Mouse (Mus musculus) ES-E14 (cell line): ENCODE measurements around the gene Lrp6. TPM values are rescaled to one million over a fixed set of nuclear protein-coding genes. Genes with fewer than 3 reads are reported as not detected.

ENCODE experiments used
- DNase-seq: peaks from one replicate; pipeline ENCODE4 v3.0.0-alpha.2; 2013; ENCODE audit warnings: low read depth, low spot score
- H3K27ac ChIP-seq: 2 replicates; pipeline ENCODE4 v1.5.1; 2012; ENCODE audit warnings: low read depth, mild to moderate bottlenecking, low read length, moderate library complexity, mixed read lengths; ENCODE audit not compliant: poor library complexity, insufficient read depth, severe bottlenecking
- H3K36me3 ChIP-seq: 2 replicates; pipeline ENCODE4 v1.6.1; 2012; ENCODE audit warnings: mild to moderate bottlenecking, low read length, moderate library complexity, mixed read lengths; ENCODE audit not compliant: control insufficient read depth, poor library complexity, insufficient read depth, severe bottlenecking
- H3K4me1 ChIP-seq, 2 experiments: fragments of 150-350 bp in 1 of 2; sonication (generic) in 1 of 2; 2 replicates each; pipeline ENCODE4 v1.6.1; 2012; ENCODE audit warnings: low read length in 2 of 2, mild to moderate bottlenecking in 1 of 2, mixed read lengths in 1 of 2; ENCODE audit not compliant: control insufficient read depth in 2 of 2, insufficient read depth in 2 of 2, poor library complexity in 1 of 2
- H3K4me3 ChIP-seq, 2 experiments: fragments of 150-350 bp in 1 of 2; sonication (generic) in 1 of 2; 2 replicates each; pipeline ENCODE4 v1.5.1; 2012; ENCODE audit warnings: low read length in 2 of 2, low read depth in 1 of 2, mild to moderate bottlenecking in 1 of 2, mixed read lengths in 1 of 2; ENCODE audit not compliant: insufficient read depth in 1 of 2, poor library complexity in 1 of 2, severe bottlenecking in 1 of 2
- H3K9ac ChIP-seq: 2 replicates; pipeline ENCODE4 v1.6.1; 2012; ENCODE audit warnings: low read depth, mild to moderate bottlenecking, low read length, mixed read lengths; ENCODE audit not compliant: poor library complexity, insufficient read depth, severe bottlenecking
- H3K9me3 ChIP-seq: fragments of 150-350 bp; sonication (generic); 2 replicates; pipeline ENCODE4 v1.6.1; 2012; ENCODE audit warnings: low read depth, mild to moderate bottlenecking, low read length; ENCODE audit not compliant: control insufficient read depth, insufficient read depth
- CHD2 ChIP-seq: IDR thresholded peaks from 2 replicates; pipeline ENCODE4 v1.6.1; 2014; ENCODE audit warnings: mild to moderate bottlenecking, low read depth, low read length, inconsistent platforms
- HCFC1 ChIP-seq: IDR thresholded peaks from 2 replicates; pipeline ENCODE4 v1.6.1; 2012; ENCODE audit warnings: low read length, inconsistent platforms, borderline replicate concordance; ENCODE audit not compliant: insufficient read depth
- MAFK ChIP-seq: IDR thresholded peaks from 2 replicates; pipeline ENCODE4 v1.6.1; 2014; ENCODE audit warnings: mild to moderate bottlenecking, low read depth, low read length, inconsistent platforms; ENCODE audit not compliant: insufficient read depth
- ZC3H11A ChIP-seq: IDR thresholded peaks from 2 replicates; pipeline ENCODE4 v1.6.1; 2012; ENCODE audit warnings: low read depth, mild to moderate bottlenecking, inconsistent platforms, low read length, borderline replicate concordance
- ZNF384 ChIP-seq: IDR thresholded peaks from 2 replicates; pipeline ENCODE4 v1.6.1; 2012; ENCODE audit warnings: low read depth, low read length, inconsistent platforms
- in situ Hi-C, 2 experiments: fragments of 600-800 bp; cut with MboI; formaldehyde crosslinking; loops; one replicate each; pipeline ENCODE4 v1.15.1; 2025; ENCODE audit warnings: low sequenced_read_pairs in 2 of 2, inconsistent platforms in 1 of 2; ENCODE audit not compliant: unreplicated experiment in 2 of 2
- total RNA-seq: library from RNA; depleted of rRNA; stranded (reverse); fragments of 300-350 nt; gene quantifications from 2 replicates; pipeline ENCODE4 v1.2.3, GENCODE M21; 2012

Lrp6 gene
- total RNA-seq, 1 experiment, result 46.8 TPM

DNA sequence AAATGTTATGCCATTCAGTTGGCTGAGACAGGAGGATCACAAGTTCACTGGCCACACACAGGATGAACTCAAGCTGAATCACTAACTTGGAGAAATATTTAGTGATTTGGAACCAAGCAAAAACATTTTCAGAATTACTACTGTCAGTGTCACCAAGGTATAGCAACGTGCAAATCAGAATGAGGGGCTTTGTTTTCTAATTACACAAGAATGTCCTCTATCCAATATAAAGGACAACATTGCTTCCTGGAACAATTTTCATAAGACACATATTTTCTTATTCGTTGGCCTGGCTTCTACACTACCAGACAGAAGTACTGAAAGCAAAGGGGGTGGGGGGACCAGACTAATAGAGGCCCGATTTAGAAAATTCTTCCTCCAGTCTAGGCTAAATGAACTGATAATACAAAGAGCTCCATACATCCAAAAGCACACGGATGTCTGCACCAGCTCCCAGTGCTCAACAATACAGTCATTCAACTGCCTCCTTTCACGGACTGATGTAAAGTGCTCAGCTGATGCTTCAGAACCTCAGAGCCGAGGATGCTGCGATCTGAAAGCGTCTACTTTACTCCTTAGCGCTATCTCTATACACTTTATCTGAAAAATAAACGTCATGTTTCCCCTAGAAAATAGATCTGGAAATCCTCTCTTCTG, 29.2 kb downstream of the Lrp6 start:
- DNase-seq, result no peak
- in situ Hi-C loops, result no loop called here
- Histone ChIP-seq H3K4me3 (no peak overlapping the region), H3K36me3 (no peaks in the 10 kb centered on the region), H3K4me1 (no peaks in the 10 kb centered on the region), H3K9me3 (no peaks in the 10 kb centered on the region), H3K27ac (no peak overlapping the region), H3K9ac (no peak overlapping the region)
- TF ChIP-seq ZNF384 (no peak), ZC3H11A (no peak)

DNA sequence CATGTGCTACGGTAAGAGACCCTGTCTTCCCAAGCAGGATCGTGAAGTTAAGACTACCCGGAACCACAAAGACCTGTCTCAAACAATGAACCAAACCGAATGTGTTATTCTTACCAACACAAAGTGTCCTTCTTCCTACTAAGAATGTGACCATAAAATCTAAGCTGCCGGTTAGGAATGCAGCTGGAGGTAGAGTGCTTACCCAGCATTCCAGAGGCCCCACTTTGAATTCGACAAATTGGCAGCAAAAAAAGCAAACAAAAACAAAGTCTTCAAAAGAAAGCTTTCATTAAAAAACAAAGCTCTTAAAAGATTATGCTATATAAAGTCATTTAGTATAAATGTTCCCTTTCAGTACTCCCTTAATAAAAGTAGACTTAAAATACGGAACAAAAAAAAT, 31.6 kb downstream of the Lrp6 start:
- TF ChIP-seq ZNF384, result no peak
- no peak for TF ChIP-seq ZC3H11A
- no peak for TF ChIP-seq MAFK
- TF ChIP-seq CHD2, result no peak
- TF ChIP-seq HCFC1, result no peak
- Histone ChIP-seq H3K4me3 (no peak overlapping the region), H3K9ac (no peak overlapping the region), H3K4me1 (no peaks in the 10 kb centered on the region), H3K9me3 (no peaks in the 10 kb centered on the region), H3K27ac (no peak overlapping the region), H3K36me3 (no peaks in the 10 kb centered on the region)
- in situ Hi-C loops, result no loop called here
- no peak for DNase-seq

DNA sequence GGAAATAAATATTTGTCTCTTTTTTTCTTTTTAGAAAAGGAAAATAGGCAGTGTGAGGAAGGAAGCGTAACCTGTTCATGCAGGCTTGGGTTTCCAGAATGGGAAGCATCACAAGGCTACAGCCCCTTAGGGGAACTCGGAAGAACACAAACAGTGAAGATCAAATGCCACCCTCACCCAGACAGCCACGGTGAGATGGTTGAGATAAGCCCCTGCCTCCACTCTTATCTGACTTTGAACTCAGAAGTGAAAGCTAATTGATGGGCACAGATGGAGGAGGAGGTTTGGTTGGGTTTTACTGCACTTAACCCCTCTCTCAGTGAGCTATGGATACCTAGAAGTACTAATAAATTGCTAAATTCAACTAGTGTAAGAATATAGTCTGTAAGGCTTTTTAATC, 33.7 kb downstream of the Lrp6 start:
- Histone ChIP-seq H3K9ac (no peak overlapping the region), H3K4me3 (no peak overlapping the region), H3K36me3 (no peaks in the 10 kb centered on the region), H3K27ac (no peak overlapping the region), H3K4me1 (no peaks in the 10 kb centered on the region), H3K9me3 (no peaks in the 10 kb centered on the region)
- in situ Hi-C loops, result no loop called here
- TF ChIP-seq ZNF384, result no peak
- no peak for DNase-seq

DNA sequence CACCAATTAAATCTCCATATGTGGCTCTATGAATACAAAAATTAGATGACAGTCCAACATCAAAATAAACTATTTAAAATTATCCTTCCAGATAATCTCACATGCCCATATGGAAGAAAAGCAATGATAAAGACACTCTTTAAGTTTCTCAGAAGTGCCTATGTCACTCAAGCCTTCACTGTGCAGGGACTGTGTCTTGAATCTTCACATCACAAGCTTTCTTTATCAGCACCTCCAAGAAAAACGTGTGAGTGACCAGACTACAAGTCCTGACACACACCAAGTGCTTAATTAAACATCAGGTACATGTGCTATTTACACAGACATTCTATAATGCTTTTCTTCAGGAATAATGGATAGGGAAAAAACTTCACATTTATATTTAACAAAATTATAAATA, 34.8 kb downstream of the Lrp6 start:
- Histone ChIP-seq H3K4me1 (0 out of 4 replicates have a peak, but pooled peaks cover 0 to 3% of the 10 kb centered on the region in 2 experiments), H3K36me3 (no peaks in the 10 kb centered on the region), H3K27ac (no peak overlapping the region), H3K9ac (no peak overlapping the region), H3K4me3 (no peak overlapping the region), H3K9me3 (no peaks in the 10 kb centered on the region)
- no peak for DNase-seq
- TF ChIP-seq ZNF384 (no peak), ZC3H11A (no peak), MAFK (no peak), CHD2 (no peak), HCFC1 (no peak)
- in situ Hi-C loops, result no loop called here

DNA sequence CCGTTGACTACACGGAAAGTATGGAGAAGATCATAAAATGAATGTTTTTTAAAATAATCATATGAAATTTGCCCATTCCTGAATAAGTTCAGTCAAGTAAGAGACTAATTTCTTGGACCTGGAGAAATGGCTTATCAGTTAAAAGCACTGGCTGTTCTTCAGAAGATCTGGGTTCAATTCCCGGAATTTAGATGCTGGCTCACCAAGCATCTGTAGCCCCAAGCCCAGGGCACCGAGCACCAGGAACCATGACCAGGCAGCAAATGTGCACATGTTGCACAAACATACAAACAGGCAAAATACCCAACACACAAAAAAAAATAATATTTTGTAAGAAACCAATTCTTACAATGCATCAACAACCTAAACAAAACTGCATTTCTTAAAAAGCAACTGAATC, 37.4 kb downstream of the Lrp6 start:
- TF ChIP-seq MAFK, result no peak
- TF ChIP-seq CHD2, result no peak

More for the DNA sequence above, 37.4 kb downstream of the Lrp6 start:
- Histone ChIP-seq H3K27ac (no peak overlapping the region), H3K4me1 (0 out of 4 replicates have a peak, but pooled peaks cover 0 to 3% of the 10 kb centered on the region in 2 experiments), H3K9me3 (no peaks in the 10 kb centered on the region), H3K36me3 (no peaks in the 10 kb centered on the region), H3K4me3 (no peak overlapping the region), H3K9ac (no peak overlapping the region)
- DNase-seq, result no peak
- in situ Hi-C loops, result no loop called here
